Mouse (Mus musculus): Measurements from ENCODE around the gene Slc1a4.
A peak's percentile ranks its signal among the peaks of the same experiment; 100 is the strongest.

Gene Slc1a4

GRCm38 (mm10) chr11:20332561-20333514, at the start of gene Slc1a4:
Gene Slc1a4 (minus strand): TSS chr11:20332713.
- DNase-seq (ENCODE audit: low spot score) = peak; percentile 99

GRCm38 (mm10) chr11:20380106-20380505, 47.6 kb upstream of the Slc1a4 start:
- no peak for DNase-seq (ENCODE audit: low spot score)

- DNase-seq (ENCODE audit: low spot score) = no peak
These were observed 44.1 kb upstream of the Slc1a4 start for GRCm38 (mm10) chr11:20376642-20377041.

- no peak for DNase-seq (ENCODE audit: low spot score)
These were observed 40.2 kb upstream of the Slc1a4 start for GRCm38 (mm10) chr11:20372616-20373211.

- DNase-seq (ENCODE audit: low spot score) = no peak
These were observed 38.0 kb upstream of the Slc1a4 start for GRCm38 (mm10) chr11:20370486-20370885.

GRCm38 (mm10) chr11:20366456-20366855, 33.9 kb upstream of the Slc1a4 start:
- no peak for DNase-seq (ENCODE audit: low spot score)

- DNase-seq (ENCODE audit: low spot score) = peak; percentile 21
These were observed 28.8 kb upstream of the Slc1a4 start for GRCm38 (mm10) chr11:20361354-20361753.

- DNase-seq (ENCODE audit: low spot score) = no peak
These were observed 25.4 kb upstream of the Slc1a4 start for GRCm38 (mm10) chr11:20357684-20358447.

GRCm38 (mm10) chr11:20348466-20348865, 16.0 kb upstream of the Slc1a4 start:
- DNase-seq (ENCODE audit: low spot score) = no peak

GRCm38 (mm10) chr11:20347548-20347947, 15.0 kb upstream of the Slc1a4 start:
- DNase-seq (ENCODE audit: low spot score) = peak; percentile 91

GRCm38 (mm10) chr11:20346369-20346768, 13.9 kb upstream of the Slc1a4 start:
- no peak for DNase-seq (ENCODE audit: low spot score)

GRCm38 (mm10) chr11:20343952-20344351, 11.4 kb upstream of the Slc1a4 start:
- no peak for DNase-seq (ENCODE audit: low spot score)

GRCm38 (mm10) chr11:20341598-20341997, 9.1 kb upstream of the Slc1a4 start:
- no peak for DNase-seq (ENCODE audit: low spot score)

- no peak for DNase-seq (ENCODE audit: low spot score)
These were observed 6.2 kb upstream of the Slc1a4 start for GRCm38 (mm10) chr11:20338703-20339102.

- DNase-seq (ENCODE audit: low spot score) = no peak
These were observed 1.8 kb upstream of the Slc1a4 start for GRCm38 (mm10) chr11:20334301-20334700.

GRCm38 (mm10) chr11:20331690-20332537, 599 bp downstream of the Slc1a4 start:
- DNase-seq (ENCODE audit: low spot score) = peak; percentile 35

GRCm38 (mm10) chr11:20331027-20331689, 1.4 kb downstream of the Slc1a4 start:
- peak; percentile 84 for DNase-seq (ENCODE audit: low spot score)

- DNase-seq (ENCODE audit: low spot score) = no peak
These were observed 2.8 kb downstream of the Slc1a4 start for GRCm38 (mm10) chr11:20329711-20330110.

GRCm38 (mm10) chr11:20328771-20329170, 3.7 kb downstream of the Slc1a4 start:
- no peak for DNase-seq (ENCODE audit: low spot score)

- no peak for DNase-seq (ENCODE audit: low spot score)
These were observed 6.1 kb downstream of the Slc1a4 start for GRCm38 (mm10) chr11:20326328-20326995.

Data from adipocyte (in vitro differentiated cells).